Mouse (Mus musculus) G1E (cell line): ENCODE results near the gene Eif2ak3.

ENCODE experiments used
- CTCF ChIP-seq: IDR thresholded peaks from 2 replicates; pipeline ENCODE4 v1.5.1; 2012; ENCODE audit warnings: low read depth, low read length, inconsistent platforms, mixed read lengths
- GATA1 ChIP-seq: IDR thresholded peaks from 2 replicates; pipeline ENCODE4 v1.6.1; 2012; ENCODE audit warnings: borderline replicate concordance, low read length, inconsistent platforms, mixed read lengths
- GATA2 ChIP-seq: IDR thresholded peaks from 2 replicates; pipeline ENCODE4 v1.6.1; 2012; ENCODE audit warnings: low read depth, low read length, inconsistent platforms, borderline replicate concordance
- POLR2AphosphoS5 ChIP-seq: IDR thresholded peaks from 2 replicates; pipeline ENCODE4 v1.6.1; 2012; ENCODE audit warnings: low read depth, low read length, inconsistent platforms; ENCODE audit not compliant: insufficient replicate concordance
- TAL1 ChIP-seq: conservative IDR thresholded peaks from 2 replicates; pipeline ENCODE4 v1.6.1; 2012; ENCODE audit warnings: low read depth, low read length, inconsistent platforms, mixed read lengths

DNA sequence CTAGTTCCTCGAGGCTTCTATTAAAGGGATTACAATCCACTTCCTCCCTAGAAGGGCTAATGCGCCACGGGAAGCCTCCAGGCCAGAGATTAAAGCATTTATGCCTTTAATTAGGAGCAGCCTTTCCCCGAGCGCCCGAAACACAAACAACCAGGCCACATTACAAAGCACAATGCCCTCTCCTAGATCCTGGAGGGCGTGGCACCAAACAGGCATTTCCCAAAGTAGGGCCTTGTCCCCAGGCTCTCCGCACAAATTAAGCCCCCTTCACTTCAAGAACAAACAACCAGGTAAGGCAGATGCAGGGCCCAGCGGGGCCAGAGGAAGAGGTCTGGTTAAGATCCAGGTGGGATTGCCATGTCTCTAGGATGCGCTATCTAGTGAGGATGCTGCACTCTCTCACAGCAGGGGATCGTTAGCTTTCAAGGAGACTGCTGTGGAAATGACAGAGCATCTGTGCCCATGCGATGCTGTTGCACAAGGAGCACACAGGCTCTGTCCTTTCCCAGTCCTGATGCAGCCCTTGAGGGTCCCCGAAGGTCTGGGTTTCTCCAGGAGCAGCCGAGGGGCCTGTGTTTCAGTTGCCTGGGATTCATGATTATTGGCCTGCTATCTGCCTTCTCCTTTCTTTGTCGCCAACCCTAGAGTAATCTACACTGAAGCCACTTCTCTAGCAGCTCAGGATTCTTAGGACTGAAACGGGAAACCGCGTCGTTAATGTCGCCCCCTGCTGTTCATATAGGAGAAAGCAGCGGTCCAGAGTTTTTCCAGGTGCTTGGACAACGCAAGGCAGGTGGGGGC, 77.2 kb downstream of the Eif2ak3 start:
- TF ChIP-seq CTCF (peak; percentile 74), GATA1 (no peak), TAL1 (no peak), GATA2 (no peak), POLR2AphosphoS5 (no peak)
